ENCODE assay signal across 7 mouse cellular contexts in the genomic region with DNA sequence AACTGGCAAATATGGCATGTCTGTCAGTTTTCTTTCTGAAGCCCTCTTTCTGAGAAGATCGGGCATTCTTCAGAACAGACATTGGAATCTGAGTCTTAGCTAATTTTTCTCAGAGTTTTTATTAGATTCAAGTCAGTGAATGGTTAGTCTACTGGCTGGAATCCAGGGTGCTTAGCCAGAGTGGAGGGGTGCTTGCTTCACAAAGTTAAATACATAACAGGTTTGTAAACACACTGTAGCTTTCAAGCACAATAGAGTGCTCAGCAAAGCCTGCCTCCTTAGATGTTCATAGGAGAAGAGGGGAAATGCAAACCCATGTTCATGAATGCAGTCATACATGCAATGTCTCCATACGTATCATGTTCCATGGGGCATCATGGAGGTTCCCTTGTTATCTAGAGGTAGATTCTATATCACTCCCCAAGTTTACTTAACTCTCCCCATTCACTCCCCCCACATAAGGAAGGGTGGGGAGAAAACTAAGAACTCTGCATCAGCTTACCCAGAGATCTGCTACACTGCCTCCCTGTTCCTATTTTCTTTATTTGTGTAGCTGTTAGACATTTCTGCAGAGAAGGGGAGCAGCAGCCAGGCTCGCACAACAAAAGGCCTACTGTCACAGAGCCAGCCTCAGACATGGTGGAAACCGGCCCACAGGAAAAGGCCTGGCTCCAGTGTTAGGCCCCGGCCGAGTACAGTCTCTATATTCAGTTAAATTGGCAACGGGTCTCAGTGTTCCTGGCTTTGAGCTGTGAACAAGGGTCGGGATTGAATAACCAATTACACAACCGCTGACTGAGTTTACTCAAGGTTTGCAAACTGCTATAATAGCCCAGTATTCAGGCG.
DNase-seq lines count a peak whose midpoint lies in the region; ATAC-seq and TF ChIP-seq lines count a peak whose summit lies in the region.

No protein-coding gene starts in this region.

- ATAC-seq in erythroid progenitor cell, adult 5-6 weeks (replicated peaks; ENCODE audit: low FRiP score, poor library complexity, severe bottlenecking) = 0 out of 2 replicates have a peak, but pooled peaks have one; percentile 25
- ATAC-seq in kidney, postnatal 0 days (replicated peaks; ENCODE audit: low FRiP score, low read depth) = no peak
- peak; percentile 92 for ATAC-seq in limb, embryonic 13.5 days (ENCODE audit: low FRiP score, low read depth)
- ATAC-seq in neural tube, embryonic 12.5 days (ENCODE audit: low FRiP score, low read depth) = peak; percentile 41; the same call in 1 of the 2 replicates

- peaks cover 8% of the 10 kb centered on the region; the same call in 1 of the 2 replicates for H3K4me1 ChIP-seq in kidney, postnatal 0 days (replicated peaks; ENCODE audit: insufficient read depth, low read length)
- H3K4me1 ChIP-seq in limb, embryonic 13.5 days = peaks cover 26% of the 10 kb centered on the region
- no peaks in the 10 kb centered on the region for H3K4me1 ChIP-seq in neural tube, embryonic 12.5 days

- no peak for TF ChIP-seq CTCF in kidney, postnatal 0 days (IDR thresholded peaks at IDR 0.05; ENCODE audit: low read depth)

- no peak overlapping the region for H3K27ac ChIP-seq in kidney, postnatal 0 days
- H3K27ac ChIP-seq in limb, embryonic 13.5 days = peak overlapping the region; percentile 92
- 0 out of 2 replicates have a peak overlapping the region, but pooled peaks have one; percentile 10 for H3K27ac ChIP-seq in neural tube, embryonic 12.5 days

- peak; percentile 15 for DNase-seq in cerebellum, adult 8-10 months
- peak; percentile 77 to 85 for DNase-seq in heart, adult 9 months (ENCODE audit: low spot score in 2 of 2)
- peak; percentile 30 for DNase-seq in kidney, postnatal 0 days (ENCODE audit: low spot score)
- no peak for DNase-seq in natural killer cell, adult 2 months (ENCODE audit: low spot score in 2 of 2)

- 47% methylated on average over 10 of the region's 10 CpGs for WGBS in kidney, postnatal 0 days
- 48% methylated on average over 10 of the region's 10 CpGs for WGBS in limb, embryonic 13.5 days
- 60% methylated on average over 10 of the region's 10 CpGs for WGBS in neural tube, embryonic 12.5 days

- no peaks in the 10 kb centered on the region for H3K27me3 ChIP-seq in kidney, postnatal 0 days (ENCODE audit: insufficient read depth, low read length)
- no peaks in the 10 kb centered on the region for H3K27me3 ChIP-seq in limb, embryonic 13.5 days
- H3K27me3 ChIP-seq in neural tube, embryonic 12.5 days (replicated peaks) = no peaks in the 10 kb centered on the region

- H3K4me2 ChIP-seq in kidney, postnatal 0 days (ENCODE audit: low read length) = no peak overlapping the region
- H3K4me2 ChIP-seq in limb, embryonic 13.5 days (replicated peaks) = 0 out of 2 replicates have a peak overlapping the region, but pooled peaks have one; percentile 16
- no peak overlapping the region for H3K4me2 ChIP-seq in neural tube, embryonic 12.5 days (replicated peaks)

- H3K4me3 ChIP-seq in kidney, postnatal 0 days (replicated peaks; ENCODE audit: low read depth, low read length) = no peak overlapping the region
- H3K4me3 ChIP-seq in limb, embryonic 13.5 days = no peak overlapping the region
- no peak overlapping the region for H3K4me3 ChIP-seq in neural tube, embryonic 12.5 days

- no peaks in the 10 kb centered on the region for H3K9me3 ChIP-seq in kidney, postnatal 0 days (replicated peaks; ENCODE audit: low read length)
- no peaks in the 10 kb centered on the region for H3K9me3 ChIP-seq in limb, embryonic 13.5 days
- no peaks in the 10 kb centered on the region for H3K9me3 ChIP-seq in neural tube, embryonic 12.5 days

- H3K9ac ChIP-seq in kidney, postnatal 0 days (ENCODE audit: low read depth, low read length) = no peak overlapping the region
- no peak overlapping the region for H3K9ac ChIP-seq in limb, embryonic 13.5 days
- no peak overlapping the region for H3K9ac ChIP-seq in neural tube, embryonic 12.5 days

- H3K36me3 ChIP-seq in kidney, postnatal 0 days (ENCODE audit: insufficient read depth, low read length) = no peaks in the 10 kb centered on the region
- no peaks in the 10 kb centered on the region for H3K36me3 ChIP-seq in limb, embryonic 13.5 days
- no peaks in the 10 kb centered on the region for H3K36me3 ChIP-seq in neural tube, embryonic 12.5 days

Comparison
In these comparisons a context has a peak if more than half of its experiments do, and no peak if none do; other contexts are left out.
1. DNase-seq: peak in cerebellum, adult 8-10 months (single experiment), heart, adult 9 months (2 of 2) and kidney, postnatal 0 days (single experiment); none in natural killer cell, adult 2 months (0 of 2).